Mouse (Mus musculus): ENCODE results near the gene Cerkl. TPM values are rescaled to one million over a fixed set of nuclear protein-coding genes. Genes with fewer than 3 reads are reported as not detected.
A peak's percentile ranks its signal among the peaks of the same experiment; 100 is the strongest.

The Cerkl gene
- polyA plus RNA-seq, 1 experiment from 2014 or later: 1.3 TPM

- no peak overlapping the region for H3K4me3 ChIP-seq
- 80% methylated on average over 18 of the region's 18 CpGs for WGBS
- peaks cover 19% of the 10 kb centered on the region for H3K4me1 ChIP-seq
- no peak for DNase-seq (ENCODE audit: extremely low spot score, low spot score)
- H3K27me3 ChIP-seq (ENCODE audit: poor library complexity, severe bottlenecking): no peaks in the 10 kb centered on the region
- no peaks in the 10 kb centered on the region for H3K9me3 ChIP-seq
- H3K27ac ChIP-seq: no peak overlapping the region
- H3K36me3 ChIP-seq (replicated peaks): no peaks in the 10 kb centered on the region
These were observed 88.8 kb downstream of the Cerkl start for GRCm38 (mm10) chr2:79367451-79368450.

- Histone ChIP-seq H3K4me3 (no peak overlapping the region), H3K27me3 (ENCODE audit: poor library complexity, severe bottlenecking) (no peaks in the 10 kb centered on the region), H3K27ac (no peak overlapping the region), H3K4me1 (peaks cover 9% of the 10 kb centered on the region), H3K36me3 (replicated peaks) (no peaks in the 10 kb centered on the region), H3K9me3 (no peaks in the 10 kb centered on the region)
- DNase-seq (ENCODE audit: extremely low spot score, low spot score): no peak
- 79% methylated on average over 6 of the region's 6 CpGs for WGBS
These were observed 92.7 kb downstream of the Cerkl start for GRCm38 (mm10) chr2:79363920-79364319.

GRCm38 (mm10) chr2:79362029-79362428 is 94.6 kb downstream of the Cerkl start:
- H3K27ac ChIP-seq: no peak overlapping the region
- no peaks in the 10 kb centered on the region for H3K9me3 ChIP-seq
- peaks cover 4% of the 10 kb centered on the region; the same call in 1 of the 2 replicates for H3K4me1 ChIP-seq
- no peaks in the 10 kb centered on the region for H3K27me3 ChIP-seq (ENCODE audit: poor library complexity, severe bottlenecking)
- no peak for DNase-seq (ENCODE audit: extremely low spot score, low spot score)
- H3K36me3 ChIP-seq (replicated peaks): no peaks in the 10 kb centered on the region
- 85% methylated on average over 6 of the region's 6 CpGs for WGBS
- no peak overlapping the region for H3K4me3 ChIP-seq

- 95% methylated on average over 3 of the region's 3 CpGs for WGBS
- Histone ChIP-seq H3K27ac (no peak overlapping the region), H3K4me3 (no peak overlapping the region), H3K9me3 (no peaks in the 10 kb centered on the region), H3K27me3 (ENCODE audit: poor library complexity, severe bottlenecking) (no peaks in the 10 kb centered on the region), H3K4me1 (no peaks in the 10 kb centered on the region), H3K36me3 (replicated peaks) (no peaks in the 10 kb centered on the region)
- DNase-seq (ENCODE audit: extremely low spot score, low spot score): no peak
These were observed 98.8 kb downstream of the Cerkl start for GRCm38 (mm10) chr2:79357835-79358234.

- H3K4me3 ChIP-seq: no peak overlapping the region
- 94% methylated on average over 16 of the region's 16 CpGs for WGBS
- no peaks in the 10 kb centered on the region for H3K36me3 ChIP-seq (replicated peaks)
- H3K4me1 ChIP-seq: peaks cover 15% of the 10 kb centered on the region
- no peaks in the 10 kb centered on the region for H3K9me3 ChIP-seq
- no peak for DNase-seq (ENCODE audit: extremely low spot score, low spot score)
- no peaks in the 10 kb centered on the region for H3K27me3 ChIP-seq (ENCODE audit: poor library complexity, severe bottlenecking)
- H3K27ac ChIP-seq: no peak overlapping the region
These were observed 101.8 kb downstream of the Cerkl start for GRCm38 (mm10) chr2:79354773-79355172.

- Histone ChIP-seq H3K27me3 (ENCODE audit: poor library complexity, severe bottlenecking) (no peaks in the 10 kb centered on the region), H3K4me1 (peaks cover 15% of the 10 kb centered on the region), H3K36me3 (replicated peaks) (no peaks in the 10 kb centered on the region), H3K4me3 (no peak overlapping the region), H3K9me3 (no peaks in the 10 kb centered on the region), H3K27ac (0 out of 2 replicates have a peak overlapping the region, but pooled peaks have one; percentile 20)
- no peak for DNase-seq (ENCODE audit: extremely low spot score, low spot score)
- 77% methylated on average over 4 of the region's 4 CpGs for WGBS
These were observed 104.3 kb downstream of the Cerkl start for GRCm38 (mm10) chr2:79352100-79352802.

GRCm38 (mm10) chr2:79351179-79352099 is 105.1 kb downstream of the Cerkl start:
- H3K4me1 ChIP-seq: peaks cover 15% of the 10 kb centered on the region
- WGBS: 76% methylated on average over 6 of the region's 6 CpGs

GRCm38 (mm10) chr2:79343115-79343514 is 113.5 kb downstream of the Cerkl start:
- no peaks in the 10 kb centered on the region for H3K27me3 ChIP-seq (ENCODE audit: poor library complexity, severe bottlenecking)
- 93% methylated on average over 8 of the region's 8 CpGs for WGBS
- H3K27ac ChIP-seq: no peak overlapping the region
- DNase-seq (ENCODE audit: extremely low spot score, low spot score): no peak
- no peak overlapping the region for H3K4me3 ChIP-seq
- H3K36me3 ChIP-seq (replicated peaks): no peaks in the 10 kb centered on the region
- no peaks in the 10 kb centered on the region for H3K9me3 ChIP-seq
- no peaks in the 10 kb centered on the region for H3K4me1 ChIP-seq

More at GRCm38 (mm10) chr2:79351179-79352099, 105.1 kb downstream of the Cerkl start:
- Histone ChIP-seq H3K9me3 (no peaks in the 10 kb centered on the region), H3K27ac (0 out of 2 replicates have a peak overlapping the region, but pooled peaks have one; percentile 20), H3K27me3 (ENCODE audit: poor library complexity, severe bottlenecking) (no peaks in the 10 kb centered on the region), H3K4me3 (no peak overlapping the region), H3K36me3 (replicated peaks) (no peaks in the 10 kb centered on the region)
- no peak for DNase-seq (ENCODE audit: extremely low spot score, low spot score)

- Histone ChIP-seq H3K4me3 (no peak overlapping the region), H3K27ac (no peak overlapping the region), H3K9me3 (no peaks in the 10 kb centered on the region), H3K36me3 (replicated peaks) (no peaks in the 10 kb centered on the region), H3K27me3 (ENCODE audit: poor library complexity, severe bottlenecking) (no peaks in the 10 kb centered on the region), H3K4me1 (no peaks in the 10 kb centered on the region)
- WGBS: 78% methylated on average over 1 of the region's 1 CpGs
- no peak for DNase-seq (ENCODE audit: extremely low spot score, low spot score)
These were observed 117.6 kb downstream of the Cerkl start for GRCm38 (mm10) chr2:79339003-79339402.

GRCm38 (mm10) chr2:79336141-79336540 is 120.4 kb downstream of the Cerkl start:
- Histone ChIP-seq H3K27me3 (ENCODE audit: poor library complexity, severe bottlenecking) (no peaks in the 10 kb centered on the region), H3K36me3 (replicated peaks) (no peaks in the 10 kb centered on the region), H3K4me1 (no peaks in the 10 kb centered on the region), H3K4me3 (no peak overlapping the region), H3K27ac (no peak overlapping the region), H3K9me3 (no peaks in the 10 kb centered on the region)
- 63% methylated on average over 1 of the region's 1 CpGs for WGBS
- DNase-seq (ENCODE audit: extremely low spot score, low spot score): no peak

- Histone ChIP-seq H3K27ac (no peak overlapping the region), H3K4me1 (no peaks in the 10 kb centered on the region)
- no peak for DNase-seq (ENCODE audit: extremely low spot score, low spot score)
These were observed 121.9 kb downstream of the Cerkl start for GRCm38 (mm10) chr2:79334661-79335060.

GRCm38 (mm10) chr2:79328079-79328478 is 128.5 kb downstream of the Cerkl start:
- no peak for DNase-seq (ENCODE audit: extremely low spot score, low spot score)
- no peak overlapping the region for H3K4me3 ChIP-seq
- 78% methylated on average over 2 of the region's 2 CpGs for WGBS
- no peaks in the 10 kb centered on the region for H3K36me3 ChIP-seq (replicated peaks)
- no peaks in the 10 kb centered on the region for H3K27me3 ChIP-seq (ENCODE audit: poor library complexity, severe bottlenecking)
- no peaks in the 10 kb centered on the region for H3K9me3 ChIP-seq
- no peaks in the 10 kb centered on the region for H3K4me1 ChIP-seq
- no peak overlapping the region for H3K27ac ChIP-seq

More at GRCm38 (mm10) chr2:79334661-79335060, 121.9 kb downstream of the Cerkl start:
- H3K36me3 ChIP-seq (replicated peaks): no peaks in the 10 kb centered on the region
- H3K9me3 ChIP-seq: no peaks in the 10 kb centered on the region
- no peaks in the 10 kb centered on the region for H3K27me3 ChIP-seq (ENCODE audit: poor library complexity, severe bottlenecking)
- H3K4me3 ChIP-seq: no peak overlapping the region

All from forebrain, embryonic 10.5 days (tissue).